Mouse (Mus musculus) cortical plate, adult 2 months (tissue): ENCODE data around the gene Nanp.

Experiments
- CTCF ChIP-seq: fragments of 200-500 bp; IDR thresholded peaks from 2 replicates; pipeline ENCODE4 v1.5.1; 2011; ENCODE audit warnings: mild to moderate bottlenecking, control low read depth, low read length; ENCODE audit not compliant: insufficient read depth; ENCODE audit errors: extremely low read depth
- POLR2A ChIP-seq: fragments of 200-500 bp; IDR thresholded peaks from 2 replicates; pipeline ENCODE4 v1.6.1; 2011; ENCODE audit warnings: mild to moderate bottlenecking, low read length, control low read depth; ENCODE audit not compliant: insufficient read depth; ENCODE audit errors: extremely low read depth

- TF ChIP-seq POLR2A (no peak), CTCF (no peak)
These were observed 23.9 kb downstream of the Nanp start for GRCm38 (mm10) chr2:151015316-151015715.
